Mouse (Mus musculus): ENCODE measurements at regions not wholly inside any gene's neighbourhood (a gene's known extent, or its start where the extent isn't known, plus 50 kb on each side); places are given as distances from the start of the nearest gene placed in this dataset.

- H3K27ac ChIP-seq (ENCODE audit: low read length) = no peak overlapping the region
- ATAC-seq = no peak
- H3K9ac ChIP-seq (replicated peaks; ENCODE audit: low read depth) = no peak overlapping the region
- 80% methylated on average over 4 of the region's 4 CpGs for WGBS
- no peaks in the 10 kb centered on the region for H3K36me3 ChIP-seq (ENCODE audit: insufficient read depth, low read length)
- no peak for DNase-seq (ENCODE audit: low spot score)
- no peak overlapping the region for H3K4me2 ChIP-seq (replicated peaks; ENCODE audit: low read depth, low read length)
- H3K4me1 ChIP-seq (ENCODE audit: insufficient read depth, low read depth, low read length) = no peaks in the 10 kb centered on the region
- no peaks in the 10 kb centered on the region for H3K27me3 ChIP-seq (replicated peaks; ENCODE audit: insufficient read depth, low read length)
- no peak for TF ChIP-seq EP300 (IDR thresholded peaks at IDR 0.05)
- no peak for TF ChIP-seq CTCF (IDR thresholded peaks at IDR 0.05)
- no peaks in the 10 kb centered on the region for H3K9me3 ChIP-seq (ENCODE audit: low read length)
- H3K4me3 ChIP-seq (ENCODE audit: low read depth, low read length) = no peak overlapping the region
Measured at GRCm38 (mm10) chr10:117505529-117505928, 123.8 kb upstream of the Cpm start.

DNA sequence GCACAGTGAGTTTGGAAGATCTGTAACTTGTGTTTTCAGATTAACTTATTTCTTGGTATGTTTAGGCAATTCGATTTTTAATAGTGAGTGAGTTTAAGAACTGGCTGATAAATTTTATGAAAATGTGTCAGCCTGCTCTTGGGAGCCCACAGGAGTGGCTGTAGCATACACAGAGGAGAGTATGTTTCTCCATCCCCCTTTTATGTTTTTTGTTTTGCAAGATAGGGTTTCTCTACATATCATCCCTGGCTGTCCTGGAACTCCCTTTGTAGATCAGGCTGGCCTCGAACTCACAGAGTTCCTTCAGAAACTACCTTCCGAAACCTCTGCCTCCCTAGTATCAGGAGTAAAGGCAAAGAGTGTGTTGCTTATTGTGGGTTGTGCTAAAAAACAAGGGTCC, 124.2 kb upstream of the Cpm start:
- 86% methylated on average over 3 of the region's 3 CpGs for WGBS
- H3K9ac ChIP-seq (replicated peaks; ENCODE audit: low read depth) = no peak overlapping the region
- no peaks in the 10 kb centered on the region for H3K27me3 ChIP-seq (replicated peaks; ENCODE audit: insufficient read depth, low read length)
- H3K4me1 ChIP-seq (ENCODE audit: insufficient read depth, low read depth, low read length) = no peaks in the 10 kb centered on the region
- no peak for DNase-seq (ENCODE audit: low spot score)
- H3K4me3 ChIP-seq (ENCODE audit: low read depth, low read length) = no peak overlapping the region
- no peak for ATAC-seq
- H3K36me3 ChIP-seq (ENCODE audit: insufficient read depth, low read length) = no peaks in the 10 kb centered on the region
- H3K4me2 ChIP-seq (replicated peaks; ENCODE audit: low read depth, low read length) = no peak overlapping the region
- no peaks in the 10 kb centered on the region for H3K9me3 ChIP-seq (ENCODE audit: low read length)
- H3K27ac ChIP-seq (ENCODE audit: low read length) = no peak overlapping the region
- no peak for TF ChIP-seq EP300 (IDR thresholded peaks at IDR 0.05)
- TF ChIP-seq CTCF (IDR thresholded peaks at IDR 0.05) = no peak

- WGBS = 80% methylated on average over 5 of the region's 5 CpGs
- Histone ChIP-seq H3K4me1 (ENCODE audit: insufficient read depth, low read depth, low read length) (no peaks in the 10 kb centered on the region), H3K4me3 (ENCODE audit: low read depth, low read length) (no peak overlapping the region), H3K27me3 (replicated peaks; ENCODE audit: insufficient read depth, low read length) (no peaks in the 10 kb centered on the region), H3K9ac (replicated peaks; ENCODE audit: low read depth) (no peak overlapping the region), H3K36me3 (ENCODE audit: insufficient read depth, low read length) (no peaks in the 10 kb centered on the region), H3K4me2 (replicated peaks; ENCODE audit: low read depth, low read length) (no peak overlapping the region), H3K9me3 (ENCODE audit: low read length) (no peaks in the 10 kb centered on the region), H3K27ac (ENCODE audit: low read length) (no peak overlapping the region)
- DNase-seq (ENCODE audit: low spot score) = no peak
- TF ChIP-seq EP300 (IDR thresholded peaks at IDR 0.05) = no peak
- TF ChIP-seq CTCF (IDR thresholded peaks at IDR 0.05) = no peak
- no peak for ATAC-seq
Measured at GRCm38 (mm10) chr10:117504267-117504902, 124.6 kb upstream of the Cpsf6 start.

DNA sequence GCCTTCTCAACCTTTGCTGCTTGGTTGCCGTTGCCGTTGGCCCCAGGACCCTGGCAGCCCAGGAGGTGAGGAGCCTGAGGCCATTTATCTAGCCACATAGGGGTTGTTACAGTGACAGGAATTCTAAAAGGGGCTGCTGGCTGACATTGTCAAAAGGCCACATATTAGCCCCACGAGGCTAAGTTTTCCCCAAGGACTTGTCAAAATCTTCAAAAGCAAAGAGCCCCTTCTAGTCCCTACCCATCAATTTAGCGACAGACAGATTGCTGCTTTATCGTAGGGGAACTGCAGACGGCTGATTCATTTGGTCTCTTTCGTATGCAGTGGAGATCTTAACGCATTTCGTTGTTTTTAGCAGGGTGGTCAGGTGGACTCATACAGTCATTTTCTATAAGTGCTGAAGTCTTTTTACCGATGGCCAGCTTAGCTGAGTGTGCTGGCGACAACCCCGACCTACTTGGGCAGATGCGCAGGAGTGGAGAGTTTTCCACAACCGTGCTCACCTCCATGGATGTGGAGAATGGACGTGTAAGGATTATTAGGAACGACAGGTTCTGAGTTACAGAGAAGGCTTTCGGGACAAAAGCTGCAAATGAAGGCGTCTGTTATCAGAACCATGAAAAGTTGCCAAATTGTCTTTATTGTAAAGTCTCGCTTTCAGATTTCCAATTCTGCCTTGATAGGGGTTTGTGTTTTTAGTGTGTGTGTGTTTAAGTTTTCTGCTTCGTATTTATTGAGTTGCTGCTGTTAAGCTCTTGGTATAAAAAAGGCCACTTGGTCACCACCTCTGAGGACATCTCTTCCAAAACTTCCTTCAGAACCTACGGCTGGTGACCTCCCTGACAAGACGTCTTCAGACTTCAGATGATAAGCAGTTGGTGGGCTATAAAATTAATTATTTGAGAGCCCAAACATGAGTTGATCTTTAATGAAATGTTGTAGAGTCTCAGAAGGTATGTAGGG, 123.7 kb upstream of the Cpsf6 start:
- WGBS = 78% methylated on average over 22 of the region's 22 CpGs
- Histone ChIP-seq H3K4me3 (ENCODE audit: low read depth, low read length) (no peak overlapping the region), H3K36me3 (ENCODE audit: insufficient read depth, low read length) (no peaks in the 10 kb centered on the region), H3K27ac (ENCODE audit: low read length) (no peak overlapping the region), H3K4me1 (ENCODE audit: insufficient read depth, low read depth, low read length) (no peaks in the 10 kb centered on the region), H3K9ac (replicated peaks; ENCODE audit: low read depth) (no peak overlapping the region), H3K27me3 (replicated peaks; ENCODE audit: insufficient read depth, low read length) (no peaks in the 10 kb centered on the region), H3K4me2 (replicated peaks; ENCODE audit: low read depth, low read length) (no peak overlapping the region), H3K9me3 (ENCODE audit: low read length) (no peaks in the 10 kb centered on the region)
- DNase-seq (ENCODE audit: low spot score) (no peak), ATAC-seq (no peak)
- TF ChIP-seq CTCF (IDR thresholded peaks at IDR 0.05) (no peak), EP300 (IDR thresholded peaks at IDR 0.05) (no peak)

DNA sequence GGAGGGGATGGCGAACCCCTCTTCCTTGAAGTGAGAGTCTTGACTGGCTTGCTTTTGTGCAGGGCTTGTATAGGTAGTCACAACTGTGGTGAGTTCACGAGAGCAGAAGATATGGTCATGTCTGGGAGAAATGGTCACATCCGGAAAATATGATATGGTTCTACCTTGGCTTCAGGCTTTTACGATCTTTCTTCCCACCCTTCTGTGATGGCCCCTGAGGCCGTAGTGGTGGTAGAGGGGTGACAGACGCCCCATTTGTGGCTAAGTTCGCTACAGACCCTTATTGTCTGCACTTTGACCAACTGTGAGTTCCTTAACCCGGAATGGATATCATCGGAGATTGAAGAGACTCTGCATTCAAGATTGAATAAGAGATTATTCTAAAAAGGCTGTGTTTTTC, 122.9 kb upstream of the Cpsf6 start:
- Histone ChIP-seq H3K4me1 (ENCODE audit: insufficient read depth, low read depth, low read length) (no peaks in the 10 kb centered on the region), H3K9ac (replicated peaks; ENCODE audit: low read depth) (no peak overlapping the region), H3K9me3 (ENCODE audit: low read length) (no peaks in the 10 kb centered on the region), H3K27me3 (replicated peaks; ENCODE audit: insufficient read depth, low read length) (no peaks in the 10 kb centered on the region), H3K4me2 (replicated peaks; ENCODE audit: low read depth, low read length) (no peak overlapping the region), H3K36me3 (ENCODE audit: insufficient read depth, low read length) (no peaks in the 10 kb centered on the region), H3K27ac (ENCODE audit: low read length) (no peak overlapping the region), H3K4me3 (ENCODE audit: low read depth, low read length) (no peak overlapping the region)
- DNase-seq (ENCODE audit: low spot score) = no peak
- ATAC-seq = no peak
- TF ChIP-seq EP300 (IDR thresholded peaks at IDR 0.05) (no peak), CTCF (IDR thresholded peaks at IDR 0.05) (no peak)
- 88% methylated on average over 9 of the region's 9 CpGs for WGBS

DNA sequence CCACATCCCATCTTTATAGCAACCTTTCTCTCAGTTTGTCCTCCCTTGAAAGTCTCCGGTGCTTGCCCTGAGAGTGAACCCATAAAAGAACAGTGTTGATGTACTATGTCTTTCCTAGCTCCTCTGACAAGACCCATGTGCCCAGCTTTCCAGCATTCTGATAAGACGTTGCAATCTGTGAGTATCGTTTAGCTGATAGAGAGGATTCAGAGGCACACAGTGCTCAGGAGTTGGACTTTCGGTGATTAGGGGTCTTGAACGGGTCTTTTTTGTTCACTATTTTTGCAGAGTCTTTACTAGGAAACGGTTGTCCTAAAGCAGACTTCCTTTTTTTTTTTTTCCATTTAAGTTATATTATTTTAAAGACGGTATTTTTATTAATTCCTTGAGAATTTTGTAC, 122.3 kb upstream of the Cpsf6 start:
- no peak for ATAC-seq
- H3K9ac ChIP-seq (replicated peaks; ENCODE audit: low read depth) = no peak overlapping the region
- no peaks in the 10 kb centered on the region for H3K4me1 ChIP-seq (ENCODE audit: insufficient read depth, low read depth, low read length)
- no peaks in the 10 kb centered on the region for H3K9me3 ChIP-seq (ENCODE audit: low read length)
- H3K27me3 ChIP-seq (replicated peaks; ENCODE audit: insufficient read depth, low read length) = no peaks in the 10 kb centered on the region
- H3K4me2 ChIP-seq (replicated peaks; ENCODE audit: low read depth, low read length) = no peak overlapping the region
- H3K4me3 ChIP-seq (ENCODE audit: low read depth, low read length) = no peak overlapping the region
- no peaks in the 10 kb centered on the region for H3K36me3 ChIP-seq (ENCODE audit: insufficient read depth, low read length)
- DNase-seq (ENCODE audit: low spot score) = no peak
- TF ChIP-seq CTCF (IDR thresholded peaks at IDR 0.05) (no peak), EP300 (IDR thresholded peaks at IDR 0.05) (no peak)
- H3K27ac ChIP-seq (ENCODE audit: low read length) = no peak overlapping the region
- 79% methylated on average over 7 of the region's 7 CpGs for WGBS

All from lung, postnatal 0 days (tissue).